Comparison of ENCODE assay signal across 22 mouse cellular contexts in genomic region chr3:146854473-146855087, GRCm38 (mm10). TPM values are rescaled to one million over a fixed set of nuclear protein-coding genes. Genes with fewer than 3 reads are reported as not detected.
DNase-seq lines count a peak whose midpoint lies in the region; ATAC-seq and TF ChIP-seq lines count a peak whose summit lies in the region.
"Had no signal": no experiment of that assay in that cellular context is flagged by ENCODE, and none has a peak within 500 bp of the region (broad histone marks: within the 10 kb centered on the region; RNA-seq: fewer than 3 reads in every experiment).

No protein-coding gene starts in this region.

- TF ChIP-seq POLR2A in MEL (IDR thresholded peaks at IDR 0.05; ENCODE audit: control insufficient read depth in 1 of 2, insufficient read depth in 1 of 2, low read depth in 1 of 2, low read length in 2 of 2, poor library complexity in 1 of 2), result no peak

- H3K9me3 ChIP-seq in hindbrain, embryonic 13.5 days, result no peaks in the 10 kb centered on the region
- no peaks in the 10 kb centered on the region for H3K9me3 ChIP-seq in hindbrain, embryonic 10.5 days
- no peaks in the 10 kb centered on the region for H3K9me3 ChIP-seq in MEL (replicated peaks; ENCODE audit: insufficient read depth, low read length)
- no peaks in the 10 kb centered on the region for H3K9me3 ChIP-seq in hindbrain, postnatal 0 days (ENCODE audit: low read length)
- no peaks in the 10 kb centered on the region for H3K9me3 ChIP-seq in liver, postnatal 0 days (ENCODE audit: low read length)
- H3K9me3 ChIP-seq: embryonic facial prominence, embryonic 10.5 days; forebrain, embryonic 10.5 days; heart, embryonic 12.5 days; limb, embryonic 12.5 days had no signal

- TF ChIP-seq RAD21 in MEL (IDR thresholded peaks at IDR 0.05; ENCODE audit: low read depth, low read length), result no peak

- no peak for TF ChIP-seq EP300 in MEL (IDR thresholded peaks at IDR 0.05; ENCODE audit: low read depth in 1 of 2, low read length in 2 of 2)
- TF ChIP-seq EP300 in liver, postnatal 0 days (IDR thresholded peaks at IDR 0.05; ENCODE audit: low read depth), result no peak

- no peak for TF ChIP-seq CTCF in MEL (IDR thresholded peaks at IDR 0.05 in 2 of 3, conservative IDR thresholded peaks at IDR 0.05 in 1 of 3; ENCODE audit: control insufficient read depth in 1 of 3, insufficient read depth in 1 of 3, low read depth in 2 of 3, low read length in 3 of 3, poor library complexity in 1 of 3, severe bottlenecking in 1 of 3)
- TF ChIP-seq CTCF in hindbrain, postnatal 0 days (IDR thresholded peaks at IDR 0.05; ENCODE audit: low read depth), result no peak
- no peak for TF ChIP-seq CTCF in liver, postnatal 0 days (IDR thresholded peaks at IDR 0.05; ENCODE audit: low read depth)

- H3K27ac ChIP-seq in hindbrain, embryonic 13.5 days, result no peak overlapping the region
- no peak overlapping the region for H3K27ac ChIP-seq in hindbrain, embryonic 10.5 days
- H3K27ac ChIP-seq in MEL (ENCODE audit: control insufficient read depth, low read depth, low read length), result no peak overlapping the region
- no peak overlapping the region for H3K27ac ChIP-seq in hindbrain, postnatal 0 days
- no peak overlapping the region for H3K27ac ChIP-seq in liver, postnatal 0 days (ENCODE audit: low read depth)
- H3K27ac ChIP-seq: embryonic facial prominence, embryonic 10.5 days; forebrain, embryonic 10.5 days; limb, embryonic 12.5 days had no signal

- WGBS in hindbrain, embryonic 13.5 days, result 74% methylated on average over 7 of the region's 7 CpGs
- WGBS in hindbrain, embryonic 10.5 days, result 83% methylated on average over 7 of the region's 7 CpGs
- WGBS in hindbrain, postnatal 0 days, result 76% methylated on average over 7 of the region's 7 CpGs
- WGBS in liver, postnatal 0 days (ENCODE audit: insufficient replicate concordance), result 60% methylated on average over 7 of the region's 7 CpGs

- H3K79me2 ChIP-seq in MEL (ENCODE audit: control insufficient read depth, insufficient read depth, low read length, poor library complexity), result no peaks in the 10 kb centered on the region

- H3K36me3 ChIP-seq in hindbrain, embryonic 13.5 days, result no peaks in the 10 kb centered on the region
- H3K36me3 ChIP-seq in hindbrain, embryonic 10.5 days, result no peaks in the 10 kb centered on the region
- H3K36me3 ChIP-seq in MEL (ENCODE audit: control insufficient read depth in 1 of 2, insufficient read depth in 2 of 2, low read length in 2 of 2), result no peaks in the 10 kb centered on the region
- H3K36me3 ChIP-seq in hindbrain, postnatal 0 days (ENCODE audit: insufficient read depth, low read length), result no peaks in the 10 kb centered on the region
- no peaks in the 10 kb centered on the region for H3K36me3 ChIP-seq in liver, postnatal 0 days (replicated peaks; ENCODE audit: insufficient read depth, low read length)
- H3K36me3 ChIP-seq: embryonic facial prominence, embryonic 10.5 days; forebrain, embryonic 10.5 days; heart, embryonic 12.5 days; limb, embryonic 12.5 days had no signal

- no peak for ATAC-seq in hindbrain, embryonic 13.5 days (ENCODE audit: low FRiP score)
- ATAC-seq in hindbrain, postnatal 0 days, result no peak
- no peak for ATAC-seq in erythroblast, adult 5-6 weeks (replicated peaks; ENCODE audit: low FRiP score, poor library complexity, severe bottlenecking)
- ATAC-seq in liver, postnatal 0 days, result no peak

- peak overlapping the region; percentile 3; the same call in 1 of the 2 replicates for H3K4me3 ChIP-seq in hindbrain, embryonic 13.5 days
- no peak overlapping the region for H3K4me3 ChIP-seq in hindbrain, embryonic 10.5 days
- no peak overlapping the region for H3K4me3 ChIP-seq in MEL (ENCODE audit: control insufficient read depth in 1 of 2, insufficient read depth in 1 of 2, low read depth in 2 of 2, low read length in 2 of 2)
- no peak overlapping the region for H3K4me3 ChIP-seq in hindbrain, postnatal 0 days (ENCODE audit: low read length)
- no peak overlapping the region for H3K4me3 ChIP-seq in liver, postnatal 0 days (ENCODE audit: low read depth, low read length)
- H3K4me3 ChIP-seq: embryonic facial prominence, embryonic 10.5 days; forebrain, embryonic 10.5 days; heart, embryonic 12.5 days; limb, embryonic 12.5 days had no signal

- H3K4me2 ChIP-seq in hindbrain, embryonic 13.5 days, result peak overlapping the region; percentile 73
- peak overlapping the region; percentile 83 for H3K4me2 ChIP-seq in hindbrain, postnatal 0 days (ENCODE audit: low read depth, low read length)
- H3K4me2 ChIP-seq in liver, postnatal 0 days (ENCODE audit: low read depth, low read length), result no peak overlapping the region
- H3K4me2 ChIP-seq: heart, embryonic 12.5 days; limb, embryonic 12.5 days; liver, embryonic 11.5 days had no signal

- no peaks in the 10 kb centered on the region for H3K27me3 ChIP-seq in hindbrain, embryonic 13.5 days
- H3K27me3 ChIP-seq in hindbrain, embryonic 10.5 days (ENCODE audit: insufficient read depth, poor library complexity, severe bottlenecking), result no peaks in the 10 kb centered on the region
- no peaks in the 10 kb centered on the region for H3K27me3 ChIP-seq in MEL (ENCODE audit: control insufficient read depth in 1 of 2, insufficient read depth in 2 of 2, low read length in 2 of 2)
- H3K27me3 ChIP-seq in hindbrain, postnatal 0 days (ENCODE audit: insufficient read depth, low read length), result no peaks in the 10 kb centered on the region
- H3K27me3 ChIP-seq in liver, postnatal 0 days (ENCODE audit: insufficient read depth, low read length), result peaks cover 3% of the 10 kb centered on the region; the same call in 1 of the 2 replicates
- H3K27me3 ChIP-seq: limb, embryonic 12.5 days had no signal

- no peak for DNase-seq in hindbrain, embryonic 10.5 days (ENCODE audit: low spot score)
- peak; percentile 15 for DNase-seq in A20 (ENCODE audit: low read depth, low spot score)
- peak; percentile 13 for DNase-seq in MEL (ENCODE audit: low read depth, low spot score)
- DNase-seq in hindbrain, postnatal 0 days (ENCODE audit: low spot score), result no peak
- no peak for DNase-seq in embryo, embryonic 9.5 days (ENCODE audit: extremely low spot score)
- DNase-seq in liver, postnatal 0 days, result no peak
- DNase-seq: adrenal gland, postnatal 36 days; gastrocnemius, postnatal 10 days; heart, postnatal 10 days; kidney, adult 18-20 months; lung, adult 18-20 months; lung, postnatal 10 days; retina, postnatal 1 day; right cerebral cortex, postnatal 25 days; spleen, adult 18-20 months had no signal

- peaks cover 26% of the 10 kb centered on the region for H3K4me1 ChIP-seq in hindbrain, embryonic 13.5 days (replicated peaks)
- H3K4me1 ChIP-seq in hindbrain, embryonic 10.5 days (replicated peaks), result peaks cover 16% of the 10 kb centered on the region
- no peaks in the 10 kb centered on the region for H3K4me1 ChIP-seq in MEL (ENCODE audit: control insufficient read depth in 1 of 2, insufficient read depth in 2 of 2, low read length in 2 of 2)
- no peaks in the 10 kb centered on the region; the same call in 1 of the 2 replicates for H3K4me1 ChIP-seq in hindbrain, postnatal 0 days (ENCODE audit: insufficient read depth, low read length)
- peaks cover 4% of the 10 kb centered on the region; the same call in 1 of the 2 replicates for H3K4me1 ChIP-seq in liver, postnatal 0 days (ENCODE audit: insufficient read depth)

- H3K9ac ChIP-seq in hindbrain, embryonic 13.5 days, result no peak overlapping the region
- no peak overlapping the region for H3K9ac ChIP-seq in MEL (ENCODE audit: control insufficient read depth, low read depth, low read length, poor library complexity, severe bottlenecking)
- 0 out of 2 replicates have a peak overlapping the region, but pooled peaks have one; percentile 13 for H3K9ac ChIP-seq in hindbrain, postnatal 0 days (replicated peaks; ENCODE audit: low read length)
- no peak overlapping the region for H3K9ac ChIP-seq in liver, postnatal 0 days (replicated peaks)
- H3K9ac ChIP-seq: heart, embryonic 12.5 days; limb, embryonic 12.5 days had no signal

TF ChIP-seq in MEL, 35 proteins besides CTCF, POLR2A, EP300 and RAD21:
- no peak for TF ChIP-seq RCOR1 (IDR thresholded peaks at IDR 0.05; ENCODE audit: low read depth, low read length)
- TF ChIP-seq ZKSCAN1 (IDR thresholded peaks at IDR 0.05; ENCODE audit: low read depth, low read length), result no peak
- TF ChIP-seq BHLHE40 (IDR thresholded peaks at IDR 0.05; ENCODE audit: borderline replicate concordance, low read depth, low read length), result no peak
- no peak for TF ChIP-seq TBP (IDR thresholded peaks at IDR 0.05; ENCODE audit: low read depth, low read length)
- TF ChIP-seq MAFK (IDR thresholded peaks at IDR 0.05; ENCODE audit: borderline replicate concordance, low read depth, low read length), result no peak
- no peak for TF ChIP-seq UBTF (IDR thresholded peaks at IDR 0.05; ENCODE audit: borderline replicate concordance, insufficient read depth, low read depth, low read length)
- no peak for TF ChIP-seq CHD2 (IDR thresholded peaks at IDR 0.05; ENCODE audit: low read length)
TF ChIP-seq in MEL: peak in this region for 0.

RNA-seq across cellular contexts. Expression of gene Ttll7, which starts 2.4 kb away (rescaled TPM):
- polyA plus RNA-seq in hindbrain, embryonic 13.5 days (2015; fragmentation: Nextera tagmentation; extraction: Ambion mirVana), result 9.5 and 9.7 TPM in 2 replicates
- 4.4 and 7.6 TPM in 2 replicates for polyA plus RNA-seq in hindbrain, embryonic 10.5 days (2016; fragmentation: Nextera tagmentation; extraction: Ambion mirVana)
- total RNA-seq in MEL (2012; rRNA removed), result not detected in 2 replicates
- polyA plus RNA-seq in MEL (2012; ENCODE audit: insufficient read depth in 1 of 2, insufficient read length in 2 of 2, low read depth in 1 of 2, low replicate concordance in 2 of 2, missing spikeins in 1 of 2), result not detected
- 20.4 and 23.9 TPM in 2 replicates for total RNA-seq in hindbrain, postnatal 0 days (2014; rRNA removed)
- polyA plus RNA-seq in hindbrain, postnatal 0 days (2015; fragmentation: Nextera tagmentation; extraction: Ambion mirVana), result 7.9 and 8.6 TPM in 2 replicates
- total RNA-seq in erythroblast, adult 5-6 weeks (2015; ENCODE audit: low replicate concordance), result not detected in 2 replicates
- not detected in 2 replicates for total RNA-seq in erythroblast, adult 5-6 weeks (2017; ENCODE audit: low replicate concordance)
- polyA plus RNA-seq in liver, postnatal 0 days (2015; fragmentation: Nextera tagmentation; extraction: Ambion mirVana), result 0.52 and 0.79 TPM in 2 replicates

RNA-seq across cellular contexts. Expression of gene Prkacb, which starts 41.8 kb away (rescaled TPM):
- 133 and 140 TPM in 2 replicates for polyA plus RNA-seq in hindbrain, embryonic 13.5 days (2015; fragmentation: Nextera tagmentation; extraction: Ambion mirVana)
- polyA plus RNA-seq in hindbrain, embryonic 10.5 days (2016; fragmentation: Nextera tagmentation; extraction: Ambion mirVana), result 57.0 and 60.5 TPM in 2 replicates
- 15.5 and 16.5 TPM in 2 replicates for total RNA-seq in MEL (2012; rRNA removed)
- 10 to 100 TPM; 31.8 to 55.6 TPM for polyA plus RNA-seq in MEL (2012; ENCODE audit: insufficient read depth in 1 of 2, insufficient read length in 2 of 2, low read depth in 1 of 2, low replicate concordance in 2 of 2, missing spikeins in 1 of 2)
- total RNA-seq in hindbrain, postnatal 0 days (2014; rRNA removed), result 235 and 238 TPM in 2 replicates
- 167 and 180 TPM in 2 replicates for polyA plus RNA-seq in hindbrain, postnatal 0 days (2015; fragmentation: Nextera tagmentation; extraction: Ambion mirVana)
- total RNA-seq in erythroblast, adult 5-6 weeks (2015; ENCODE audit: low replicate concordance), result 12.7 and 15.0 TPM in 2 replicates
- total RNA-seq in erythroblast, adult 5-6 weeks (2017; ENCODE audit: low replicate concordance), result 11.0 and 12.8 TPM in 2 replicates
- polyA plus RNA-seq in liver, postnatal 0 days (2015; fragmentation: Nextera tagmentation; extraction: Ambion mirVana), result 14.1 and 15.4 TPM in 2 replicates

Comparison
In these comparisons a context has a peak if more than half of its experiments do, and no peak if none do; other contexts are left out.
1. DNase-seq: peak in A20 (single experiment) and MEL (single experiment); none in hindbrain, embryonic 10.5 days (single experiment), hindbrain, postnatal 0 days (single experiment), embryo, embryonic 9.5 days (single experiment) and liver, postnatal 0 days (single experiment).